ENCODE assay signal across 10 mouse cellular contexts in genomic region chr1:191977187-191977586, GRCm38 (mm10). TPM values are rescaled to one million over a fixed set of nuclear protein-coding genes. Genes with fewer than 3 reads are reported as not detected.
DNase-seq lines count a peak whose midpoint lies in the region; ATAC-seq and TF ChIP-seq lines count a peak whose summit lies in the region.
"Had no signal": no experiment of that assay in that cellular context is flagged by ENCODE, and none has a peak within 500 bp of the region (broad histone marks: within the 10 kb centered on the region; RNA-seq: fewer than 3 reads in every experiment).

Rd3 (plus strand) TSS chr1:191977370.

- no peak for TF ChIP-seq CTCF in olfactory bulb, adult 2 months (IDR thresholded peaks at IDR 0.05; ENCODE audit: insufficient read depth, low read depth, low read length)

- DNase-seq in cerebellum, postnatal 10 days = peak; percentile 83 to 84
- DNase-seq in cerebellum, adult 18-20 months = no peak
- peak; percentile 52 for DNase-seq in right cerebral cortex, adult 18-20 months
- no peak for DNase-seq in right cerebral cortex, postnatal 25 days
- peak; percentile 62 to 76 for DNase-seq in kidney, postnatal 25 days

- 0 out of 2 replicates have a peak within 1 kb of the TSS, but pooled peaks have one; percentile 14 for H3K27ac ChIP-seq in olfactory bulb, adult 2 months (ENCODE audit: insufficient read depth, low read depth, low read length)
- H3K27ac ChIP-seq: limb, embryonic 15.5 days had no signal

- TF ChIP-seq POLR2A in olfactory bulb, adult 2 months (IDR thresholded peaks at IDR 0.05; ENCODE audit: insufficient read depth, low read depth, low read length) = no peak

- ATAC-seq in monocyte, adult 5-6 weeks (replicated peaks; ENCODE audit: insufficient number of reproducible peaks, low FRiP score, low TSS enrichment, poor library complexity, severe bottlenecking) = no peak
- ATAC-seq in inflammation-experienced regulatory T-cells, adult 6 months = no peak

- H3K4me1 ChIP-seq in olfactory bulb, adult 2 months (ENCODE audit: control insufficient read depth, insufficient read depth, low read length) = peaks cover 50% of the 10 kb centered on the region

- H3K4me3 ChIP-seq in olfactory bulb, adult 2 months (ENCODE audit: insufficient read depth, low read depth, low read length) = no peak within 1 kb of the TSS
- H3K4me3 ChIP-seq: limb, embryonic 15.5 days had no signal

- WGBS in olfactory bulb, adult 2 months = 9% methylated on average over 5 of the region's 5 CpGs

RNA-seq across cellular contexts. Expression of gene Rd3, which starts in this region (rescaled TPM):
- not detected in 2 replicates for polyA plus RNA-seq in olfactory bulb, adult 2 months (2012; ENCODE audit: insufficient read depth, insufficient read length, low replicate concordance, missing spikeins)
- not detected in 3 replicates for total RNA-seq in monocyte, adult 5-6 weeks (2017)
- polyA plus RNA-seq in inflammation-experienced regulatory T-cells, adult 6 months (2017; shearing (Covaris generic)) = under 1 TPM; 0.51 to 0.95 (median 0.88) TPM
- polyA plus RNA-seq: C2C12 had no signal

Comparison
In these comparisons a context has a peak if more than half of its experiments do, and no peak if none do; other contexts are left out.
1. DNase-seq: peak in cerebellum, postnatal 10 days (2 of 2), right cerebral cortex, adult 18-20 months (single experiment) and kidney, postnatal 25 days (2 of 2); none in cerebellum, adult 18-20 months (0 of 2) and right cerebral cortex, postnatal 25 days (single experiment).